Mouse (Mus musculus) neural tube, embryonic 14.5 days (tissue): ENCODE data around the gene Emp2. TPM values are rescaled to one million over a fixed set of nuclear protein-coding genes. Genes with fewer than 3 reads are reported as not detected.
"Not testable (repeated sequence)": the region's sequence is repeated elsewhere in the genome, so short reads cannot be mapped to it uniquely, and the experiment has no call there.

Experiments used
- ATAC-seq: fragments of 200-750 bp; cut with Nextera tagmentation; 2 replicates; pipeline ENCODE4 v1.8.0; 2017; ENCODE audit warnings: low read depth, mild to moderate bottlenecking, moderate TSS enrichment, moderate library complexity
- H3K27ac ChIP-seq: fragments of 300-500 bp; sonication (generic); 2 replicates; pipeline ENCODE4 v1.5.1; 2014; ENCODE audit warnings: low read depth, mild to moderate bottlenecking, control low read depth, low read length, moderate library complexity, mixed read lengths
- H3K27me3 ChIP-seq: fragments of 300-500 bp; sonication (generic); 2 replicates; pipeline ENCODE4 v1.6.1; 2014; ENCODE audit warnings: low read length; ENCODE audit not compliant: control insufficient read depth, insufficient read depth
- H3K36me3 ChIP-seq: fragments of 300-500 bp; sonication (generic); 2 replicates; pipeline ENCODE4 v1.6.1; 2014; ENCODE audit warnings: low read length, mixed read lengths; ENCODE audit not compliant: control insufficient read depth, insufficient read depth
- H3K4me1 ChIP-seq: fragments of 300-500 bp; sonication (generic); 2 replicates; pipeline ENCODE4 v1.6.1; 2014; ENCODE audit warnings: low read length; ENCODE audit not compliant: control insufficient read depth, insufficient read depth
- H3K4me2 ChIP-seq: fragments of 300-500 bp; sonication (generic); 2 replicates; pipeline ENCODE4 v1.6.1; 2014; ENCODE audit warnings: mild to moderate bottlenecking, low read depth, low read length, control low read depth
- H3K4me3 ChIP-seq: fragments of 300-500 bp; sonication (generic); 2 replicates; pipeline ENCODE4 v1.5.1; 2014; ENCODE audit warnings: low read depth, low read length, control low read depth, mixed read lengths
- H3K9ac ChIP-seq: fragments of 300-500 bp; sonication (generic); replicated peaks from 2 replicates; pipeline ENCODE4 v1.6.1; 2014; ENCODE audit warnings: low read depth, mild to moderate bottlenecking, control low read depth, low read length, mixed read lengths
- H3K9me3 ChIP-seq: fragments of 300-500 bp; sonication (generic); 2 replicates; pipeline ENCODE4 v1.6.1; 2016; ENCODE audit warnings: low read length; ENCODE audit not compliant: control insufficient read depth
- WGBS: fragments of 180-500 bp; shearing (Covaris S2); extraction: QIAGEN DNeasy Blood & Tissue Kit; methylation state at CpG from one replicate; pipeline ENCODE4 v1.1.7; 2014; 5-methylcytosine and 5-hydroxymethylcytosine counted together
- microRNA-seq: library from miRNA; unstranded; fragments of <30 nt; microRNA quantifications from one replicate; pipeline ENCODE4, GENCODE M21; 2016
- polyA plus RNA-seq: library from polyadenylated mRNA; unstranded; fragments of >200 nt; fragmentation: Nextera tagmentation; extraction: Ambion mirVana; gene quantifications from 2 replicates; pipeline ENCODE4 v1.2.1, GENCODE M21; 2014

Gene Emp2
- polyA plus RNA-seq, 1 experiment from 2014 or later = 17.7 TPM

GRCm38 (mm10) chr16:10281890-10282289, 31.9 kb downstream of the Emp2 start:
- Histone ChIP-seq H3K9ac (no peak overlapping the region), H3K27ac (no peak overlapping the region), H3K9me3 (no peaks in the 10 kb centered on the region), H3K4me3 (no peak overlapping the region), H3K4me2 (no peak overlapping the region), H3K4me1 (no peaks in the 10 kb centered on the region), H3K27me3 (no peaks in the 10 kb centered on the region), H3K36me3 (no peaks in the 10 kb centered on the region)
- 85% methylated on average over 3 of the region's 3 CpGs for WGBS
- no peak for ATAC-seq

- H3K27ac ChIP-seq = no peak overlapping the region
- H3K36me3 ChIP-seq = no peaks in the 10 kb centered on the region
- no peaks in the 10 kb centered on the region for H3K4me1 ChIP-seq
- no peak for ATAC-seq
- no peaks in the 10 kb centered on the region for H3K27me3 ChIP-seq
- H3K4me2 ChIP-seq = no peak overlapping the region
- H3K9me3 ChIP-seq = no peaks in the 10 kb centered on the region
- H3K9ac ChIP-seq = no peak overlapping the region
- WGBS = 56% methylated on average over 12 of the region's 12 CpGs
- no peak overlapping the region for H3K4me3 ChIP-seq
Measured at GRCm38 (mm10) chr16:10280286-10280951, 33.3 kb downstream of the Emp2 start.

GRCm38 (mm10) chr16:10276778-10277177, 37.0 kb downstream of the Emp2 start:
- 78% methylated on average over 5 of the region's 5 CpGs for WGBS
- H3K9ac ChIP-seq, H3K27me3 ChIP-seq, H3K4me1 ChIP-seq, ATAC-seq, H3K4me3 ChIP-seq, H3K9me3 ChIP-seq, H3K36me3 ChIP-seq, H3K4me2 ChIP-seq, H3K27ac ChIP-seq: not testable (repeated sequence)

GRCm38 (mm10) chr16:10274465-10274864, 39.3 kb downstream of the Emp2 start:
- no peak overlapping the region for H3K4me3 ChIP-seq
- H3K9ac ChIP-seq = no peak overlapping the region
- no peaks in the 10 kb centered on the region for H3K4me1 ChIP-seq
- no peaks in the 10 kb centered on the region for H3K36me3 ChIP-seq
- WGBS = 78% methylated on average over 4 of the region's 4 CpGs
- H3K27me3 ChIP-seq = no peaks in the 10 kb centered on the region
- no peak overlapping the region for H3K4me2 ChIP-seq
- no peak for ATAC-seq
- no peaks in the 10 kb centered on the region for H3K9me3 ChIP-seq
- no peak overlapping the region for H3K27ac ChIP-seq

- Histone ChIP-seq H3K9me3 (no peaks in the 10 kb centered on the region), H3K36me3 (no peaks in the 10 kb centered on the region), H3K27ac (no peak overlapping the region), H3K27me3 (no peaks in the 10 kb centered on the region), H3K4me3 (no peak overlapping the region), H3K4me1 (no peaks in the 10 kb centered on the region), H3K4me2 (no peak overlapping the region), H3K9ac (no peak overlapping the region)
- ATAC-seq = no peak
- 26% methylated on average over 3 of the region's 3 CpGs for WGBS
Measured at GRCm38 (mm10) chr16:10272256-10272655, 41.5 kb downstream of the Emp2 start.

GRCm38 (mm10) chr16:10253993-10254392, 59.8 kb downstream of the Emp2 start:
- H3K9me3 ChIP-seq = no peaks in the 10 kb centered on the region
- H3K9ac ChIP-seq = no peak overlapping the region
- no peak for ATAC-seq
- H3K4me2 ChIP-seq = no peak overlapping the region
- no peaks in the 10 kb centered on the region for H3K36me3 ChIP-seq
- no peak overlapping the region for H3K27ac ChIP-seq
- 0% methylated on average over 1 of the region's 1 CpGs for WGBS
- H3K27me3 ChIP-seq = no peaks in the 10 kb centered on the region
- H3K4me1 ChIP-seq = no peaks in the 10 kb centered on the region
- no peak overlapping the region for H3K4me3 ChIP-seq

- no peak for ATAC-seq
- Histone ChIP-seq H3K27ac (no peak overlapping the region), H3K9ac (no peak overlapping the region), H3K36me3 (no peaks in the 10 kb centered on the region), H3K4me3 (no peak overlapping the region), H3K4me2 (no peak overlapping the region), H3K27me3 (no peaks in the 10 kb centered on the region), H3K4me1 (no peaks in the 10 kb centered on the region), H3K9me3 (no peaks in the 10 kb centered on the region)
Measured at GRCm38 (mm10) chr16:10236601-10237000, 77.2 kb downstream of the Emp2 start.

Small RNA genes within 50 kb of the gene (microRNA-seq; reads per million reads assigned to microRNA genes)
- gene Gm22932 = not detected

Other genes with a start within 250 kb of the Emp2 start
- not detected in 2 replicates for gene Rpl39l, start 143.7 kb downstream of the Emp2 start, polyA plus RNA-seq
- 0.36 and 0.42 TPM in 2 replicates for gene Atf7ip2, start 121.3 kb downstream of the Emp2 start, polyA plus RNA-seq
- 12.8 and 20.9 TPM in 2 replicates for gene Tekt5, start 81.5 kb upstream of the Emp2 start, polyA plus RNA-seq
- gene Nubp1, start 98.0 kb upstream of the Emp2 start, polyA plus RNA-seq = 49.7 and 55.9 TPM in 2 replicates
- 48.6 and 49.3 TPM in 2 replicates for gene Tvp23a, start 133.4 kb upstream of the Emp2 start, polyA plus RNA-seq
- 0.63 and 1.1 TPM in 2 replicates for gene Ciita, start 166.1 kb upstream of the Emp2 start, polyA plus RNA-seq
- gene Dexi, start 229.1 kb upstream of the Emp2 start, polyA plus RNA-seq = 26.8 and 26.9 TPM in 2 replicates
- gene Clec16a, start 231.4 kb upstream of the Emp2 start, polyA plus RNA-seq = 68.8 and 89.2 TPM in 2 replicates